Mouse (Mus musculus) layer of hippocampus, adult 2 months (tissue): Measurements from ENCODE around the gene Ccdc28a. TPM values are rescaled to one million over a fixed set of nuclear protein-coding genes. Genes with fewer than 3 reads are reported as not detected.
A peak's percentile ranks its signal among the peaks of the same experiment; 100 is the strongest.

Source experiments
- DNase-seq, 2 experiments: peaks; one replicate each; pipeline ENCODE4 v3.0.0; 2022; ENCODE audit warnings: low spot score in 2 of 2
- H3K27ac ChIP-seq: fragments of 200-600 bp; 2 replicates; pipeline ENCODE4 v1.8.1; 2022
- H3K4me3 ChIP-seq: fragments of 200-600 bp; 2 replicates; pipeline ENCODE4 v1.8.1; 2022; ENCODE audit warnings: mild to moderate bottlenecking
- CTCF ChIP-seq: fragments of 200-600 bp; conservative IDR thresholded peaks from 2 replicates; pipeline ENCODE4 v1.8.1; 2022; ENCODE audit warnings: antibody characterized with exemption, mild to moderate bottlenecking, moderate library complexity
- long read RNA-seq, 2 experiments: library from polyadenylated mRNA; stranded (forward); transcript quantifications; one replicate each; pipeline ENCODE4 v2.0.0; 2021; ENCODE audit warnings: borderline mapping rate in 2 of 2
- total RNA-seq, 2 experiments: library from RNA; stranded (reverse); gene quantifications; 2 replicates each; pipeline ENCODE4 v1.2.3; 2021

Gene Ccdc28a
- 10 to 100 TPM; 29.8 to 33.3 TPM for total RNA-seq
- long read RNA-seq, experiment 1, transcript Ccdc28a-202 (6 exons, 1,190 nt), result major isoform, 25 of 32 reads
- long read RNA-seq, experiment 1, partial matches to known transcripts, result 1 of 32 reads
- long read RNA-seq, experiment 1, other reads (novel, unspliced or antisense), result 5 of 32 reads
- long read RNA-seq, experiment 2, transcript Ccdc28a-202 (6 exons, 1,190 nt), result major isoform, 21 of 30 reads
- long read RNA-seq, experiment 2, partial matches to known transcripts, result 0 of 30 reads
- long read RNA-seq, experiment 2, other reads (novel, unspliced or antisense), result 5 of 30 reads

- peak; percentile 23; the same call in 1 of the 2 replicates for TF ChIP-seq CTCF
Measured at GRCm38 (mm10) chr10:18234560-18235401, at the start of gene Ccdc28a. TSS of gene Ccdc28a (minus strand) at chr10:18234998.

GRCm38 (mm10) chr10:18283991-18284390 is 49.2 kb upstream of the Ccdc28a start:
- TF ChIP-seq CTCF, result no peak
- H3K4me3 ChIP-seq, result no peak overlapping the region
- DNase-seq, result no peak
- H3K27ac ChIP-seq, result no peak overlapping the region

More at GRCm38 (mm10) chr10:18234560-18235401, at the start of gene Ccdc28a:
- peak; percentile 90 to 95 for DNase-seq
- peak within 1 kb of the TSS; percentile 79 for H3K4me3 ChIP-seq
- peak within 1 kb of the TSS; percentile 97 for H3K27ac ChIP-seq

- TF ChIP-seq CTCF, result no peak
- no peak overlapping the region for H3K27ac ChIP-seq
- DNase-seq, result no peak
- no peak overlapping the region for H3K4me3 ChIP-seq
Measured at GRCm38 (mm10) chr10:18276090-18276734, 41.4 kb upstream of the Ccdc28a start.

GRCm38 (mm10) chr10:18251345-18251744 is 16.5 kb upstream of the Ccdc28a start:
- DNase-seq, result no peak
- Histone ChIP-seq H3K4me3 (no peak overlapping the region), H3K27ac (no peak overlapping the region)
- no peak for TF ChIP-seq CTCF

- TF ChIP-seq CTCF, result peak; percentile 77
- Histone ChIP-seq H3K27ac (no peak overlapping the region), H3K4me3 (no peak overlapping the region)
- DNase-seq, result no peak
Measured at GRCm38 (mm10) chr10:18243614-18244013, 8.8 kb upstream of the Ccdc28a start.

GRCm38 (mm10) chr10:18237191-18237590 is 2.4 kb upstream of the Ccdc28a start:
- no peak for TF ChIP-seq CTCF
- no peak overlapping the region for H3K27ac ChIP-seq
- no peak for DNase-seq
- no peak overlapping the region for H3K4me3 ChIP-seq

- no peak for DNase-seq
- peak; percentile 64 for TF ChIP-seq CTCF
- Histone ChIP-seq H3K4me3 (no peak overlapping the region), H3K27ac (no peak overlapping the region)
Measured at GRCm38 (mm10) chr10:18236328-18236927, 1.6 kb upstream of the Ccdc28a start.

GRCm38 (mm10) chr10:18235402-18235747 is 577 bp upstream of the Ccdc28a start:
- Histone ChIP-seq H3K4me3 (peak overlapping the region; percentile 79), H3K27ac (peak overlapping the region; percentile 97)
- no peak for TF ChIP-seq CTCF
- DNase-seq, result no peak

GRCm38 (mm10) chr10:18233891-18234290 is 907 bp downstream of the Ccdc28a start:
- Histone ChIP-seq H3K27ac (peak overlapping the region; percentile 97), H3K4me3 (peak overlapping the region; percentile 79)
- peak; percentile 75 for TF ChIP-seq CTCF
- no peak for DNase-seq

- peak; percentile 41 to 63 for DNase-seq
- TF ChIP-seq CTCF, result no peak
- Histone ChIP-seq H3K4me3 (no peak overlapping the region), H3K27ac (peak overlapping the region; percentile 74)
Measured at GRCm38 (mm10) chr10:18224386-18224785, 10.4 kb downstream of the Ccdc28a start.

GRCm38 (mm10) chr10:18219351-18219750 is 15.4 kb downstream of the Ccdc28a start:
- DNase-seq, result peak in 1 of 2 experiments; percentile 4
- Histone ChIP-seq H3K27ac (no peak overlapping the region), H3K4me3 (no peak overlapping the region)
- no peak for TF ChIP-seq CTCF

GRCm38 (mm10) chr10:18214124-18214523 is 20.7 kb downstream of the Ccdc28a start:
- Histone ChIP-seq H3K27ac (no peak overlapping the region), H3K4me3 (no peak overlapping the region)
- no peak for TF ChIP-seq CTCF
- DNase-seq, result no peak

GRCm38 (mm10) chr10:18213373-18213772 is 21.4 kb downstream of the Ccdc28a start:
- DNase-seq, result no peak
- no peak overlapping the region for H3K27ac ChIP-seq
- no peak for TF ChIP-seq CTCF
- no peak overlapping the region for H3K4me3 ChIP-seq
